Mouse (Mus musculus): ENCODE results near the gene Fxyd4.

DNA sequence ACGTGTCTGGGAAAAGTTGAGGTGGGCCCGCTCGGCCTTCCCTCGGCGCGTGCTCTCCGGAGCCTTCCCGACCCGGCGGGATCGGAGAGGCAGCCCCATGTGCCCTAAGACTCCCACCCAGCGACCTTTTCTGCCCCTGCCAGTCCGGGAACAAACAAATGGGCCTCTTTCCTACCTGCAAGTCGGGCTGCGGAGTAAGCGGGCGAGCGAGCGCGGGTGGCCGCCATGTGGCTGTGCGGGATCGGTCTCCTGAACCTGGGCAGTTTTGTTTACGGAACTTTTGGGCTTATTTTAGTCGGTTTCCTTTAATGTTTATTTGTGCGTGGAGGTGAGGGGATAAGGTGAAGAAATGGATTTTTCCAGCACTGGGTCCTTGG is 29.5 kb downstream of the Fxyd4 start:
- no peak for TF ChIP-seq CTCF (IDR thresholded peaks at IDR 0.05; ENCODE audit: low read depth, low read length)
- no peak for TF ChIP-seq POLR2A (IDR thresholded peaks at IDR 0.05; ENCODE audit: borderline replicate concordance, low read depth, low read length)
